Mouse (Mus musculus): ENCODE measurements at regions not wholly inside any gene's neighbourhood (a gene's known extent, or its start where the extent isn't known, plus 50 kb on each side); places are given as distances from the start of the nearest gene placed in this dataset.
A peak's percentile ranks its signal among the peaks of the same experiment; 100 is the strongest.

- TF ChIP-seq CTCF (IDR thresholded peaks at IDR 0.05; ENCODE audit: low read depth): no peak
- no peak overlapping the region for H3K4me3 ChIP-seq (ENCODE audit: low read depth, low read length)
- ATAC-seq (0 out of 2 replicates have a peak, but pooled peaks have one; percentile 25), DNase-seq (peak; percentile 50)
- no peaks in the 10 kb centered on the region for H3K27me3 ChIP-seq (ENCODE audit: insufficient read depth, low read length)
- H3K27ac ChIP-seq (ENCODE audit: low read depth, low read length): 0 out of 2 replicates have a peak overlapping the region, but pooled peaks have one; percentile 42
- no peak overlapping the region for H3K4me2 ChIP-seq (ENCODE audit: low read depth)
- H3K9me3 ChIP-seq (ENCODE audit: low read length): no peaks in the 10 kb centered on the region
- 55% methylated on average over 5 of the region's 5 CpGs for WGBS
- H3K4me1 ChIP-seq (ENCODE audit: insufficient read depth): peaks cover 19% of the 10 kb centered on the region
- H3K36me3 ChIP-seq (ENCODE audit: insufficient read depth): no peaks in the 10 kb centered on the region
- H3K9ac ChIP-seq: no peak overlapping the region
Measured at GRCm38 (mm10) chr1:64198781-64199180, 76.7 kb upstream of the Klf7 start.

GRCm38 (mm10) chr1:64198322-64198721, 76.2 kb upstream of the Klf7 start:
- 47% methylated on average over 2 of the region's 2 CpGs for WGBS
- no peak for ATAC-seq
- no peak overlapping the region for H3K27ac ChIP-seq (ENCODE audit: low read depth, low read length)

GRCm38 (mm10) chr1:64195970-64196491, 73.9 kb upstream of the Klf7 start:
- Histone ChIP-seq H3K27ac (ENCODE audit: low read depth, low read length) (no peak overlapping the region), H3K9me3 (ENCODE audit: low read length) (no peaks in the 10 kb centered on the region), H3K4me1 (ENCODE audit: insufficient read depth) (peaks cover 20% of the 10 kb centered on the region), H3K27me3 (ENCODE audit: insufficient read depth, low read length) (no peaks in the 10 kb centered on the region), H3K4me3 (ENCODE audit: low read depth, low read length) (no peak overlapping the region), H3K9ac (no peak overlapping the region), H3K36me3 (ENCODE audit: insufficient read depth) (no peaks in the 10 kb centered on the region), H3K4me2 (ENCODE audit: low read depth) (no peak overlapping the region)
- no peak for TF ChIP-seq CTCF (IDR thresholded peaks at IDR 0.05; ENCODE audit: low read depth)
- peak; percentile 47 for ATAC-seq
- 9% methylated on average over 4 of the region's 4 CpGs for WGBS
- no peak for DNase-seq

More at GRCm38 (mm10) chr1:64198322-64198721, 76.2 kb upstream of the Klf7 start:
- Histone ChIP-seq H3K27me3 (ENCODE audit: insufficient read depth, low read length) (no peaks in the 10 kb centered on the region), H3K9ac (no peak overlapping the region), H3K4me1 (ENCODE audit: insufficient read depth) (peaks cover 22% of the 10 kb centered on the region), H3K36me3 (ENCODE audit: insufficient read depth) (no peaks in the 10 kb centered on the region), H3K4me2 (ENCODE audit: low read depth) (no peak overlapping the region), H3K4me3 (ENCODE audit: low read depth, low read length) (no peak overlapping the region), H3K9me3 (ENCODE audit: low read length) (no peaks in the 10 kb centered on the region)
- no peak for TF ChIP-seq CTCF (IDR thresholded peaks at IDR 0.05; ENCODE audit: low read depth)
- DNase-seq: no peak

- no peak overlapping the region for H3K4me2 ChIP-seq (ENCODE audit: low read depth)
- H3K36me3 ChIP-seq (ENCODE audit: insufficient read depth): no peaks in the 10 kb centered on the region
- DNase-seq: no peak
- TF ChIP-seq CTCF (IDR thresholded peaks at IDR 0.05; ENCODE audit: low read depth): no peak
- H3K9me3 ChIP-seq (ENCODE audit: low read length): no peaks in the 10 kb centered on the region
- no peak overlapping the region for H3K9ac ChIP-seq
- H3K27me3 ChIP-seq (ENCODE audit: insufficient read depth, low read length): no peaks in the 10 kb centered on the region
- H3K27ac ChIP-seq (ENCODE audit: low read depth, low read length): no peak overlapping the region
- 67% methylated on average over 4 of the region's 4 CpGs for WGBS
- no peak for ATAC-seq
- H3K4me3 ChIP-seq (ENCODE audit: low read depth, low read length): no peak overlapping the region
- H3K4me1 ChIP-seq (ENCODE audit: insufficient read depth): peaks cover 19% of the 10 kb centered on the region
Measured at GRCm38 (mm10) chr1:64195294-64195693, 73.2 kb upstream of the Klf7 start.

- Histone ChIP-seq H3K27ac (ENCODE audit: low read depth, low read length) (peak overlapping the region; percentile 9; the same call in 1 of the 2 replicates), H3K4me2 (ENCODE audit: low read depth) (no peak overlapping the region), H3K9ac (no peak overlapping the region), H3K4me1 (ENCODE audit: insufficient read depth) (peaks cover 23% of the 10 kb centered on the region), H3K27me3 (ENCODE audit: insufficient read depth, low read length) (no peaks in the 10 kb centered on the region), H3K4me3 (ENCODE audit: low read depth, low read length) (no peak overlapping the region), H3K9me3 (ENCODE audit: low read length) (no peaks in the 10 kb centered on the region), H3K36me3 (ENCODE audit: insufficient read depth) (no peaks in the 10 kb centered on the region)
- 26% methylated on average over 13 of the region's 13 CpGs for WGBS
- DNase-seq (no peak), ATAC-seq (no peak)
- TF ChIP-seq CTCF (IDR thresholded peaks at IDR 0.05; ENCODE audit: low read depth): no peak
Measured at GRCm38 (mm10) chr1:64193150-64193838, 71.2 kb upstream of the Klf7 start.

GRCm38 (mm10) chr1:64192736-64193135, 70.7 kb upstream of the Klf7 start:
- Histone ChIP-seq H3K9ac (no peak overlapping the region), H3K9me3 (ENCODE audit: low read length) (no peaks in the 10 kb centered on the region), H3K4me2 (ENCODE audit: low read depth) (no peak overlapping the region), H3K4me3 (ENCODE audit: low read depth, low read length) (no peak overlapping the region), H3K27ac (ENCODE audit: low read depth, low read length) (peak overlapping the region; percentile 9; the same call in 1 of the 2 replicates), H3K36me3 (ENCODE audit: insufficient read depth) (no peaks in the 10 kb centered on the region), H3K27me3 (ENCODE audit: insufficient read depth, low read length) (no peaks in the 10 kb centered on the region), H3K4me1 (ENCODE audit: insufficient read depth) (peaks cover 27% of the 10 kb centered on the region)
- ATAC-seq (no peak), DNase-seq (no peak)
- 65% methylated on average over 3 of the region's 3 CpGs for WGBS
- no peak for TF ChIP-seq CTCF (IDR thresholded peaks at IDR 0.05; ENCODE audit: low read depth)
